Comparison of ENCODE assay signal across 28 mouse cellular contexts in the genomic region with DNA sequence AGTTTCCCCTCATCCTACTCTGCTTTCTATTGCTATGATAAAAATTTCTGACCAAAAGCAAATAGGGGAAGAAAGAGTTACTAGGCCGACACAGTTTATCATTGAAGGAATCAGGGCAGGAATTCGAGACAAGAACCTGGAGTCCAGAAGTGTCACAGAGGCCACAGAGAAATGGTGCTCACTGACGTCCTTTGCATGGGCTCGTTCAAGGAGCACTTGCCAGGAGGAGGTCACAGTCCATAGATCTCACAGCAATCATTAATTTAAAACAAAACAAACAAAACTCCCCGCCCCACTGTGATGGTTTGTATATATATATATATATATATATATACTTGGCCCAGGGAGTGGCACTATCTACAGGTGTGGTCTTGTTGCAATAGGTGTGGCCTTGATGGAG. TPM values are rescaled to one million over a fixed set of nuclear protein-coding genes. Genes with fewer than 3 reads are reported as not detected.
DNase-seq lines count a peak whose midpoint lies in the region; ATAC-seq and TF ChIP-seq lines count a peak whose summit lies in the region.
"Had no signal": no experiment of that assay in that cellular context is flagged by ENCODE, and none has a peak within 500 bp of the region (broad histone marks: within the 10 kb centered on the region; RNA-seq: fewer than 3 reads in every experiment).

No protein-coding gene starts in this region.

- H3K36me3 ChIP-seq in kidney, adult 2 months (ENCODE audit: control insufficient read depth, insufficient read depth, low read length), result no peaks in the 10 kb centered on the region
- H3K36me3 ChIP-seq in kidney, embryonic 16.5 days (ENCODE audit: insufficient read depth, low read length), result no peaks in the 10 kb centered on the region
- H3K36me3 ChIP-seq in midbrain, embryonic 11.5 days (ENCODE audit: control insufficient read depth, insufficient read depth, low read length), result no peaks in the 10 kb centered on the region
- H3K36me3 ChIP-seq in midbrain, embryonic 10.5 days, result no peaks in the 10 kb centered on the region
- H3K36me3 ChIP-seq in small intestine, adult 2 months (ENCODE audit: control insufficient read depth, insufficient read depth, low read length), result no peaks in the 10 kb centered on the region
- H3K36me3 ChIP-seq: embryonic facial prominence, embryonic 12.5 days; embryonic facial prominence, embryonic 15.5 days; hindbrain, embryonic 12.5 days; hindbrain, embryonic 15.5 days had no signal

- H3K27ac ChIP-seq in kidney, adult 2 months (ENCODE audit: insufficient read depth, low read depth, low read length), result no peak overlapping the region
- H3K27ac ChIP-seq in kidney, embryonic 16.5 days (ENCODE audit: low read length), result no peak overlapping the region
- no peak overlapping the region for H3K27ac ChIP-seq in midbrain, embryonic 11.5 days (ENCODE audit: low read depth, low read length)
- H3K27ac ChIP-seq in midbrain, embryonic 10.5 days (replicated peaks), result no peak overlapping the region
- H3K27ac ChIP-seq in small intestine, adult 2 months (ENCODE audit: insufficient read depth, low read depth, low read length), result peak overlapping the region; percentile 86
- H3K27ac ChIP-seq: embryonic facial prominence, embryonic 12.5 days; embryonic facial prominence, embryonic 15.5 days; heart, adult 2 months; hindbrain, embryonic 12.5 days; hindbrain, embryonic 15.5 days had no signal

- H3K4me1 ChIP-seq in kidney, adult 2 months (ENCODE audit: control insufficient read depth, insufficient read depth, low read length), result peaks cover 5% of the 10 kb centered on the region; the same call in 1 of the 2 replicates
- no peaks in the 10 kb centered on the region for H3K4me1 ChIP-seq in kidney, embryonic 16.5 days (ENCODE audit: insufficient read depth, low read length)
- no peaks in the 10 kb centered on the region for H3K4me1 ChIP-seq in midbrain, embryonic 11.5 days (ENCODE audit: control insufficient read depth, insufficient read depth, low read length)
- H3K4me1 ChIP-seq in midbrain, embryonic 10.5 days, result 0 out of 2 replicates have a peak, but pooled peaks cover 3% of the 10 kb centered on the region
- peaks cover 2% of the 10 kb centered on the region; the same call in 1 of the 2 replicates for H3K4me1 ChIP-seq in small intestine, adult 2 months (ENCODE audit: control insufficient read depth, insufficient read depth, insufficient read length, low read length)
- H3K4me1 ChIP-seq: embryonic facial prominence, embryonic 12.5 days; embryonic facial prominence, embryonic 15.5 days; hindbrain, embryonic 12.5 days; hindbrain, embryonic 15.5 days had no signal

- DNase-seq in kidney, adult 2 months, result peak; percentile 74
- peak; percentile 67 for DNase-seq in midbrain, embryonic 11.5 days (ENCODE audit: low spot score, missing footprints)
- DNase-seq in midbrain, embryonic 10.5 days (ENCODE audit: low spot score), result no peak
- peak; percentile 55 for DNase-seq in kidney, postnatal 14 days
- DNase-seq in heart, adult 8-10 months (ENCODE audit: low spot score), result no peak
- no peak for DNase-seq in frontal cortex, postnatal 25 days (ENCODE audit: low spot score in 2 of 2)
- DNase-seq: adrenal gland, postnatal 10 days; adrenal gland, postnatal 36 days; cerebellum, adult 18-20 months; cerebellum, adult 9-10 months; gastrocnemius, postnatal 10 days; gastrocnemius, postnatal 36 days; heart, adult 2 months had no signal

- no peak overlapping the region for H3K9ac ChIP-seq in kidney, embryonic 16.5 days (replicated peaks; ENCODE audit: low read length)
- H3K9ac ChIP-seq in midbrain, embryonic 11.5 days (ENCODE audit: low read length), result no peak overlapping the region
- H3K9ac ChIP-seq: embryonic facial prominence, embryonic 12.5 days; embryonic facial prominence, embryonic 15.5 days; hindbrain, embryonic 12.5 days; hindbrain, embryonic 15.5 days had no signal

- WGBS in kidney, adult 2 months, result 32% methylated on average over 5 of the region's 5 CpGs
- WGBS in kidney, embryonic 16.5 days, result 52% methylated on average over 5 of the region's 5 CpGs
- WGBS in midbrain, embryonic 11.5 days, result 88% methylated on average over 5 of the region's 5 CpGs
- 85% methylated on average over 5 of the region's 5 CpGs for WGBS in midbrain, embryonic 10.5 days
- WGBS in small intestine, adult 2 months, result 25% methylated on average over 5 of the region's 5 CpGs

- H3K27me3 ChIP-seq in kidney, adult 2 months (replicated peaks; ENCODE audit: control insufficient read depth, insufficient read depth, low read length), result no peaks in the 10 kb centered on the region; the same call in 1 of the 2 replicates
- no peaks in the 10 kb centered on the region for H3K27me3 ChIP-seq in kidney, embryonic 16.5 days (ENCODE audit: insufficient read depth, low read length)
- no peaks in the 10 kb centered on the region for H3K27me3 ChIP-seq in midbrain, embryonic 11.5 days (ENCODE audit: control insufficient read depth, insufficient read depth, low read length)
- H3K27me3 ChIP-seq in midbrain, embryonic 10.5 days (ENCODE audit: low read depth, poor library complexity, severe bottlenecking), result no peaks in the 10 kb centered on the region
- no peaks in the 10 kb centered on the region for H3K27me3 ChIP-seq in small intestine, adult 2 months (ENCODE audit: control insufficient read depth, insufficient read depth, low read length)
- H3K27me3 ChIP-seq: embryonic facial prominence, embryonic 12.5 days; embryonic facial prominence, embryonic 15.5 days; hindbrain, embryonic 12.5 days; hindbrain, embryonic 15.5 days had no signal

- H3K4me2 ChIP-seq in kidney, embryonic 16.5 days (replicated peaks; ENCODE audit: low read depth, low read length), result no peak overlapping the region
- H3K4me2 ChIP-seq in midbrain, embryonic 11.5 days, result no peak overlapping the region
- H3K4me2 ChIP-seq: embryonic facial prominence, embryonic 12.5 days; embryonic facial prominence, embryonic 15.5 days; heart, embryonic 11.5 days; hindbrain, embryonic 12.5 days; hindbrain, embryonic 15.5 days had no signal

- no peak for TF ChIP-seq POLR2A in kidney, adult 2 months (IDR thresholded peaks at IDR 0.05; ENCODE audit: low read depth, low read length)
- TF ChIP-seq POLR2A in small intestine, adult 2 months (IDR thresholded peaks at IDR 0.05; ENCODE audit: low read depth, low read length), result no peak

- no peak for ATAC-seq in kidney, embryonic 16.5 days (ENCODE audit: low FRiP score, low TSS enrichment)
- ATAC-seq in midbrain, embryonic 11.5 days (ENCODE audit: low FRiP score), result no peak
- ATAC-seq: activated CD4-positive, CD25-positive, alpha-beta regulatory T cell, adult 4 months; CD4-positive, CD25-positive, alpha-beta regulatory T cell, adult 4 months; forebrain, embryonic 14.5 days had no signal

- H3K4me3 ChIP-seq in kidney, adult 2 months (ENCODE audit: insufficient read depth, low read depth, low read length), result no peak overlapping the region
- H3K4me3 ChIP-seq in kidney, embryonic 16.5 days (ENCODE audit: low read length), result no peak overlapping the region
- H3K4me3 ChIP-seq in midbrain, embryonic 11.5 days (ENCODE audit: low read depth, low read length), result no peak overlapping the region
- H3K4me3 ChIP-seq in midbrain, embryonic 10.5 days, result no peak overlapping the region
- no peak overlapping the region for H3K4me3 ChIP-seq in small intestine, adult 2 months (ENCODE audit: low read depth, low read length)
- H3K4me3 ChIP-seq: embryonic facial prominence, embryonic 12.5 days; embryonic facial prominence, embryonic 15.5 days; heart, adult 2 months; hindbrain, embryonic 12.5 days; hindbrain, embryonic 15.5 days had no signal

- no peaks in the 10 kb centered on the region for H3K9me3 ChIP-seq in kidney, embryonic 16.5 days (ENCODE audit: low read length)
- no peaks in the 10 kb centered on the region for H3K9me3 ChIP-seq in midbrain, embryonic 11.5 days (ENCODE audit: control insufficient read depth, low read length)
- H3K9me3 ChIP-seq in midbrain, embryonic 10.5 days (replicated peaks), result no peaks in the 10 kb centered on the region
- H3K9me3 ChIP-seq: embryonic facial prominence, embryonic 12.5 days; embryonic facial prominence, embryonic 15.5 days; hindbrain, embryonic 12.5 days; hindbrain, embryonic 15.5 days had no signal

- TF ChIP-seq CTCF in kidney, adult 2 months (conservative IDR thresholded peaks at IDR 0.05; ENCODE audit: insufficient read depth, insufficient read length, low read depth, low read length), result no peak
- TF ChIP-seq CTCF in small intestine, adult 2 months (IDR thresholded peaks at IDR 0.05; ENCODE audit: extremely low read depth, insufficient read length, insufficient replicate concordance, low read depth, low read length), result no peak

RNA-seq across cellular contexts. Expression of a gene that starts 15.9 kb away (rescaled TPM):
- polyA plus RNA-seq in kidney, adult 2 months (2012; rRNA removed), result 12.4 and 17.1 TPM in 2 replicates
- 35.6 and 36.6 TPM in 2 replicates for polyA plus RNA-seq in kidney, embryonic 16.5 days (2015; fragmentation: Nextera tagmentation; extraction: Ambion mirVana)
- polyA plus RNA-seq in midbrain, embryonic 11.5 days (2014; fragmentation: Nextera tagmentation; extraction: Ambion mirVana), result 29.0 and 29.6 TPM in 2 replicates
- polyA plus RNA-seq in midbrain, embryonic 10.5 days (2016; fragmentation: Nextera tagmentation; extraction: Ambion mirVana), result 32.3 and 36.8 TPM in 2 replicates
- polyA plus RNA-seq in small intestine, adult 2 months (2012; rRNA removed), result 7.5 and 9.9 TPM in 2 replicates
- 1 to 10 TPM; 2.6 to 4.7 (median 3.5) TPM for total RNA-seq in heart, adult 8-10 months (2022)

RNA-seq across cellular contexts. Expression of a gene that starts 25.3 kb away (rescaled TPM):
- polyA plus RNA-seq in kidney, adult 2 months (2012; rRNA removed), result 19.2 and 26.3 TPM in 2 replicates
- polyA plus RNA-seq in kidney, embryonic 16.5 days (2015; fragmentation: Nextera tagmentation; extraction: Ambion mirVana), result 17.6 and 17.9 TPM in 2 replicates
- polyA plus RNA-seq in midbrain, embryonic 11.5 days (2014; fragmentation: Nextera tagmentation; extraction: Ambion mirVana), result 4.1 and 5.5 TPM in 2 replicates
- 0.72 and 2.5 TPM in 2 replicates for polyA plus RNA-seq in midbrain, embryonic 10.5 days (2016; fragmentation: Nextera tagmentation; extraction: Ambion mirVana)
- 148 and 162 TPM in 2 replicates for polyA plus RNA-seq in small intestine, adult 2 months (2012; rRNA removed)
- total RNA-seq in heart, adult 8-10 months (2022), result under 1 TPM in 1 of 4 experiments, not detected in 3; 0.17 TPM
- total RNA-seq: gastrocnemius, adult 18-20 months; gastrocnemius, postnatal 10 days; gastrocnemius, postnatal 36 days; granulocyte monocyte progenitor cell, adult 5-6 weeks; heart, adult 2 months; heart, postnatal 25 days; MEL had no signal
- polyA plus RNA-seq: heart, postnatal 0 days had no signal

Comparison
In these comparisons a context has a peak if more than half of its experiments do, and no peak if none do; other contexts are left out.
1. DNase-seq: peak in kidney, adult 2 months (single experiment), midbrain, embryonic 11.5 days (single experiment) and kidney, postnatal 14 days (single experiment); none in midbrain, embryonic 10.5 days (single experiment), heart, adult 8-10 months (single experiment) and frontal cortex, postnatal 25 days (0 of 2).